Mouse (Mus musculus): Measurements from ENCODE around the gene Sh2d6. TPM values are rescaled to one million over a fixed set of nuclear protein-coding genes. Genes with fewer than 3 reads are reported as not detected.
"Not testable (repeated sequence)": the region's sequence is repeated elsewhere in the genome, so short reads cannot be mapped to it uniquely, and the experiment has no call there.

Sh2d6 gene
- polyA plus RNA-seq, 1 experiment from 2014 or later: 0.30 TPM

- H3K27me3 ChIP-seq (ENCODE audit: poor library complexity, severe bottlenecking): no peaks in the 10 kb centered on the region; the same call in 1 of the 2 replicates
- H3K4me1 ChIP-seq: peaks cover 50% of the 10 kb centered on the region
- H3K9me3 ChIP-seq: no peaks in the 10 kb centered on the region
- WGBS: 65% methylated on average over 6 of the region's 6 CpGs
- H3K4me3 ChIP-seq: no peak overlapping the region
- DNase-seq (ENCODE audit: extremely low spot score, low spot score): no peak
- H3K36me3 ChIP-seq (replicated peaks): no peaks in the 10 kb centered on the region
- peak overlapping the region; percentile 32; the same call in 1 of the 2 replicates for H3K27ac ChIP-seq
Measured at GRCm38 (mm10) chr6:72550025-72550424, 28.5 kb upstream of the Sh2d6 start.

GRCm38 (mm10) chr6:72549041-72549580 lies 27.6 kb upstream of the Sh2d6 start:
- Histone ChIP-seq H3K9me3 (no peaks in the 10 kb centered on the region), H3K4me1 (peaks cover 57% of the 10 kb centered on the region), H3K27me3 (ENCODE audit: poor library complexity, severe bottlenecking) (peaks cover 7% of the 10 kb centered on the region), H3K36me3 (replicated peaks) (no peaks in the 10 kb centered on the region), H3K27ac (peak overlapping the region; percentile 32; the same call in 1 of the 2 replicates), H3K4me3 (no peak overlapping the region)
- no peak for DNase-seq (ENCODE audit: extremely low spot score, low spot score)
- WGBS: 67% methylated on average over 9 of the region's 9 CpGs

GRCm38 (mm10) chr6:72547862-72548261 lies 26.4 kb upstream of the Sh2d6 start:
- Histone ChIP-seq H3K9me3 (no peaks in the 10 kb centered on the region), H3K36me3 (replicated peaks) (no peaks in the 10 kb centered on the region), H3K27ac (no peak overlapping the region), H3K4me1 (peaks cover 50% of the 10 kb centered on the region), H3K27me3 (ENCODE audit: poor library complexity, severe bottlenecking) (peaks cover 16% of the 10 kb centered on the region), H3K4me3 (no peak overlapping the region)
- no peak for DNase-seq (ENCODE audit: extremely low spot score, low spot score)
- WGBS: 92% methylated on average over 3 of the region's 3 CpGs

GRCm38 (mm10) chr6:72547121-72547520 lies 25.6 kb upstream of the Sh2d6 start:
- no peak overlapping the region for H3K4me3 ChIP-seq
- DNase-seq (ENCODE audit: extremely low spot score, low spot score): no peak
- H3K4me1 ChIP-seq: peaks cover 42% of the 10 kb centered on the region
- no peaks in the 10 kb centered on the region for H3K9me3 ChIP-seq
- 91% methylated on average over 2 of the region's 2 CpGs for WGBS
- peaks cover 16% of the 10 kb centered on the region for H3K27me3 ChIP-seq (ENCODE audit: poor library complexity, severe bottlenecking)
- H3K36me3 ChIP-seq (replicated peaks): no peaks in the 10 kb centered on the region
- no peak overlapping the region for H3K27ac ChIP-seq

- no peaks in the 10 kb centered on the region for H3K9me3 ChIP-seq
- H3K4me3 ChIP-seq: no peak overlapping the region
- 51% methylated on average over 7 of the region's 7 CpGs for WGBS
- H3K27me3 ChIP-seq (ENCODE audit: poor library complexity, severe bottlenecking): peaks cover 16% of the 10 kb centered on the region
- DNase-seq (ENCODE audit: extremely low spot score, low spot score): no peak
- H3K4me1 ChIP-seq: peaks cover 27% of the 10 kb centered on the region
- H3K36me3 ChIP-seq (replicated peaks): no peaks in the 10 kb centered on the region
- no peak overlapping the region for H3K27ac ChIP-seq
Measured at GRCm38 (mm10) chr6:72545377-72545776, 23.9 kb upstream of the Sh2d6 start.

- peak within 1 kb of the TSS; percentile 60 for H3K27ac ChIP-seq
- H3K9me3 ChIP-seq: no peaks in the 10 kb centered on the region
- 13% methylated on average over 23 of the region's 23 CpGs for WGBS
- peak within 1 kb of the TSS; percentile 36 for H3K4me3 ChIP-seq
- H3K27me3 ChIP-seq (ENCODE audit: poor library complexity, severe bottlenecking): peaks cover 16% of the 10 kb centered on the region
- no peaks in the 10 kb centered on the region for H3K36me3 ChIP-seq (replicated peaks)
- H3K4me1 ChIP-seq: peaks cover 18% of the 10 kb centered on the region
- no peak for DNase-seq (ENCODE audit: extremely low spot score, low spot score)
Measured at GRCm38 (mm10) chr6:72544283-72544987, 22.9 kb upstream of the Sh2d6 start, which contains the start of gene Capg. Capg (plus strand) TSS chr6:72544391.

GRCm38 (mm10) chr6:72543265-72543850 lies 21.9 kb upstream of the Sh2d6 start:
- WGBS: 85% methylated on average over 12 of the region's 12 CpGs

GRCm38 (mm10) chr6:72538562-72539031 lies 17.1 kb upstream of the Sh2d6 start:
- H3K4me1 ChIP-seq: peaks cover 28% of the 10 kb centered on the region
- DNase-seq (ENCODE audit: extremely low spot score, low spot score): peak; percentile 72
- H3K36me3 ChIP-seq (replicated peaks): no peaks in the 10 kb centered on the region
- H3K9me3 ChIP-seq: no peaks in the 10 kb centered on the region
- H3K27me3 ChIP-seq (ENCODE audit: poor library complexity, severe bottlenecking): peaks cover 3% of the 10 kb centered on the region
- H3K27ac ChIP-seq: peak overlapping the region; percentile 85
- 2% methylated on average over 16 of the region's 16 CpGs for WGBS
- peak overlapping the region; percentile 64 for H3K4me3 ChIP-seq

More at GRCm38 (mm10) chr6:72543265-72543850, 21.9 kb upstream of the Sh2d6 start:
- H3K36me3 ChIP-seq (replicated peaks): no peaks in the 10 kb centered on the region
- peaks cover 20% of the 10 kb centered on the region for H3K4me1 ChIP-seq
- no peak overlapping the region for H3K27ac ChIP-seq
- H3K27me3 ChIP-seq (ENCODE audit: poor library complexity, severe bottlenecking): peaks cover 16% of the 10 kb centered on the region
- H3K9me3 ChIP-seq: no peaks in the 10 kb centered on the region
- no peak for DNase-seq (ENCODE audit: extremely low spot score, low spot score)
- H3K4me3 ChIP-seq: no peak overlapping the region

GRCm38 (mm10) chr6:72537998-72538500 lies 16.5 kb upstream of the Sh2d6 start:
- H3K36me3 ChIP-seq (replicated peaks): no peaks in the 10 kb centered on the region
- H3K4me1 ChIP-seq: peaks cover 29% of the 10 kb centered on the region
- no peak for DNase-seq (ENCODE audit: extremely low spot score, low spot score)
- peak overlapping the region; percentile 64 for H3K4me3 ChIP-seq
- H3K27ac ChIP-seq: peak overlapping the region; percentile 85
- WGBS: 48% methylated on average over 10 of the region's 10 CpGs
- H3K9me3 ChIP-seq: no peaks in the 10 kb centered on the region
- H3K27me3 ChIP-seq (ENCODE audit: poor library complexity, severe bottlenecking): no peaks in the 10 kb centered on the region

- Histone ChIP-seq H3K4me3 (peak overlapping the region; percentile 35), H3K9me3 (no peaks in the 10 kb centered on the region), H3K36me3 (replicated peaks) (no peaks in the 10 kb centered on the region), H3K27me3 (ENCODE audit: poor library complexity, severe bottlenecking) (no peaks in the 10 kb centered on the region), H3K27ac (peak overlapping the region; percentile 69), H3K4me1 (peaks cover 37% of the 10 kb centered on the region)
- WGBS: 3% methylated on average over 9 of the region's 9 CpGs
- peak; percentile 77 for DNase-seq (ENCODE audit: extremely low spot score, low spot score)
Measured at GRCm38 (mm10) chr6:72535165-72535564, 13.7 kb upstream of the Sh2d6 start.

- WGBS: 40% methylated on average over 9 of the region's 9 CpGs
- no peak overlapping the region for H3K4me3 ChIP-seq
- peak overlapping the region; percentile 58 for H3K27ac ChIP-seq
- no peaks in the 10 kb centered on the region for H3K36me3 ChIP-seq (replicated peaks)
- peak; percentile 71 for DNase-seq (ENCODE audit: extremely low spot score, low spot score)
- H3K4me1 ChIP-seq: peaks cover 37% of the 10 kb centered on the region
- no peaks in the 10 kb centered on the region for H3K27me3 ChIP-seq (ENCODE audit: poor library complexity, severe bottlenecking)
- no peaks in the 10 kb centered on the region for H3K9me3 ChIP-seq
Measured at GRCm38 (mm10) chr6:72534035-72534809, 12.7 kb upstream of the Sh2d6 start.

- peak overlapping the region; percentile 58; the same call in 1 of the 2 replicates for H3K27ac ChIP-seq
Measured at GRCm38 (mm10) chr6:72533555-72533954, 12.0 kb upstream of the Sh2d6 start.

More at GRCm38 (mm10) chr6:72533555-72533954, 12.0 kb upstream of the Sh2d6 start:
- not testable (repeated sequence) for H3K36me3 ChIP-seq (replicated peaks); H3K4me3 ChIP-seq; H3K27me3 ChIP-seq (ENCODE audit: poor library complexity, severe bottlenecking); H3K9me3 ChIP-seq; DNase-seq (ENCODE audit: extremely low spot score, low spot score)
- peaks cover 31% of the 10 kb centered on the region for H3K4me1 ChIP-seq
- WGBS: 50% methylated on average over 1 of the region's 1 CpGs

Data from forebrain, embryonic 10.5 days (tissue).